Mouse (Mus musculus): Measurements from ENCODE around the gene Elmo1. TPM values are rescaled to one million over a fixed set of nuclear protein-coding genes. Genes with fewer than 3 reads are reported as not detected.
A peak's percentile ranks its signal among the peaks of the same experiment; 100 is the strongest.

The Elmo1 gene
- polyA plus RNA-seq (2015; fragmentation: Nextera tagmentation; extraction: Ambion mirVana) = 3.1 and 4.1 TPM in 2 replicates

DNA sequence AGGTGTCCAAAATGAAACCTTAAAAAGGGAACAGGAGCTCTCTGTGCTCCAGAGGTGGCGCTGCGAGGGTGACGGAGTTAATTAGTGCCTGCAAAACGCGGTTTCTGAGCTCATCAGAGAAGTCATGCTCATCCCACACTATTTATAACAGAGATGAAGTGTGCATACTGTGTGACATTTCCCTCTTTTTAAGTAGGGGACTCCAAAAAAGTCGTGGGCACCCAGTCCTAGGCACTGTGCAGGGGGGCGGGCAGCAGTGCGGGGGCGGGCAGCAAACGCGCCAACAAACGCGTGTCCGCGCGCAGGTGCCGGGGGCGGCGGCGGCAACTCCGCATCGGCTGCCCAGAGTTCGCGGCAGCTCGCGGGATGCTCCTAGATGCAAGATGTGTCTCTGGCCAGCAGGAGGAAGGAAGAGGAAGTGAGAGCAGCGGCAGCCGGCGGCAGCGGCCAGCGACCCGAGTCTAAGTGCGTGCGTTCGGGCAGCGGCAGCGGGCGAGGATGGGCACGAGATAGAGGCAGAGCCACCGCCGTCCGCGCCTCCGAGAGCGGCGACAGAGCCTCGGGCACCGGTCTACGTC lies at the start of gene Elmo1:
Elmo1 (plus strand) TSS at position 464 of the 578 bp plus-strand sequence.
- Histone ChIP-seq H3K27ac (peak within 1 kb of the TSS; percentile 54), H3K27me3 (peaks cover 65% of the 10 kb centered on the region), H3K4me1 (replicated peaks) (peaks cover 8% of the 10 kb centered on the region), H3K36me3 (no peaks in the 10 kb centered on the region), H3K4me3 (replicated peaks) (peak within 1 kb of the TSS; percentile 64), H3K9ac (peak within 1 kb of the TSS; percentile 67), H3K9me3 (replicated peaks) (no peaks in the 10 kb centered on the region), H3K4me2 (peak within 1 kb of the TSS; percentile 73)
- WGBS (ENCODE audit: insufficient replicate concordance) = under 1% methylated on average over 48 of the region's 49 CpGs
- peak; percentile 17 for DNase-seq
- ATAC-seq (ENCODE audit: low read depth) = peak; percentile 36

DNA sequence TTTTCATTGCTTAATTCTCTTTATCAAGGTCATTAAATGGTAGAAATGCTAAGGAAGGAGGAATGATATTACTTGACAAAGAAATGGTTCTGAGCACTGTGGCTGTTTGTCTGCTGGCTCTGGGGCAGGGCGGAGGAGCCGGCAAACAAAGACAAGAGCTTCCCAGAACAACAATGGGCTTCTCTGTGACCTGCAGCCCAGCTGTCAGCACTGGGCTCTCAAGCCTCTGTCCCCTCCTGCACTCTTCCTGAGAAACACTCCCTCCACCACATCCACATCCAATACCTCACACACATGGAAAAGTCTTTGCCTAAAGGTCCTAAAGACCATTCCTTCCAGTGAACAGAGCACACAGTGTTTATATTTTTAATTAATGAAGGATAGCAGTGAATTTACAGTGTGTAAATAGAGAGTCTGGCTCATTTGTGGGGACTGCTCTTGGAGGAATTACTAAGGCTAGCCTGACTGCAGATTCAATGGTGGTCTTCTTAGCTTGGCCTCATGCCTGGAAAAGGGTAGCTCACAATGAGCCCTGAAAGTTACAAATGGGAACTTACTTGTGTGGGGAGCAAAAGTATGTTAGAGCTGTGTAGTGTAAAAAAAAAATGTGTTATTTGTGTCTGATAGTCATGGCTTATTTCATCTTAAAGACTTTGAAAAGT lies 49.1 kb upstream of the Elmo1 start:
- no peak for DNase-seq
- 58% methylated on average over 2 of the region's 2 CpGs for WGBS (ENCODE audit: insufficient replicate concordance)
- no peak overlapping the region for H3K27ac ChIP-seq
- no peak overlapping the region for H3K4me3 ChIP-seq (replicated peaks)
- H3K9me3 ChIP-seq (replicated peaks) = no peaks in the 10 kb centered on the region
- no peaks in the 10 kb centered on the region for H3K4me1 ChIP-seq (replicated peaks)
- H3K4me2 ChIP-seq = no peak overlapping the region
- H3K9ac ChIP-seq = no peak overlapping the region
- no peaks in the 10 kb centered on the region for H3K36me3 ChIP-seq
- ATAC-seq (ENCODE audit: low read depth) = no peak
- no peaks in the 10 kb centered on the region for H3K27me3 ChIP-seq

DNA sequence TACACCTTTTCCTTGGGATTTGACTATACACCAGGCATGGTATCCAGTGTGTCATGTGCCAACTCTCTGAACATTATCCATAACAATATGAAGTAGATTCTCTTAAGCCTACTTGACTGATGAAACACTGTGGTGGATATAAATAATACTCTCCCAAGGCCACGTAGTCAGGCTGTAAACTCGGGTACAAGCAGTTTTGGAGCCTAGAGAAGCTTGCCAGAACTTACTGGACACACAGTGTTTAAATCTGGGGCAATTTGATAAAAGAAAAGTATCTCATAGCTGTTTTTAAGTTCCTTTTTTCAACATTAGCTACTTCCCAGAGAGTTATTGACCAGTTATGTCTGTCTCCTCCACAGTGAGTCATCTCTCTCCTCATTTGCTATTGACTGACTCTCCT lies 47.5 kb upstream of the Elmo1 start:
- no peaks in the 10 kb centered on the region for H3K4me1 ChIP-seq (replicated peaks)
- no peak overlapping the region for H3K4me3 ChIP-seq (replicated peaks)
- no peak overlapping the region for H3K27ac ChIP-seq
- H3K27me3 ChIP-seq = no peaks in the 10 kb centered on the region
- no peak for DNase-seq
- H3K9ac ChIP-seq = no peak overlapping the region
- 42% methylated on average over 2 of the region's 2 CpGs for WGBS (ENCODE audit: insufficient replicate concordance)
- H3K4me2 ChIP-seq = no peak overlapping the region
- no peak for ATAC-seq (ENCODE audit: low read depth)
- no peaks in the 10 kb centered on the region for H3K36me3 ChIP-seq
- H3K9me3 ChIP-seq (replicated peaks) = no peaks in the 10 kb centered on the region

DNA sequence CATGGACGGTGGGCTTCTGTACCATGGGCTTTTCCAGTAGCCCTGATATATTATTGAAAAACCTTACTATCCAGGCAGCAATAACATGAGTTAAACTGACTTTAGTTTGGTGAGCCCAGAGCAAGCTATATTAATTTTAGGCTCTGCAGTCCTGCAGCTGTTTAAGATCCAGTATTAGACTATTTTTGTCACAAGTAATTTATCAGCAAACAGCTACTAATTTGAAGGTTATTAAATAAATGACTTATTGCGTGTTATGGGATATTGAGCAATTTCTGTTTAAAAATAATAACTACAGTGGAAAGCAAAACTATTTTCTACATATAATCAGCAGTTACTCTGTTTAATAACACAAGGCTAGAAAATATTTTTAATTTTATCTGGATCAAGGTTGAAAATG lies 45.0 kb upstream of the Elmo1 start:
- DNase-seq (no peak), ATAC-seq (ENCODE audit: low read depth) (no peak)
- WGBS (ENCODE audit: insufficient replicate concordance) = 73% methylated on average over 2 of the region's 2 CpGs
- no peak overlapping the region for H3K4me2 ChIP-seq
- no peaks in the 10 kb centered on the region for H3K36me3 ChIP-seq
- no peaks in the 10 kb centered on the region for H3K4me1 ChIP-seq (replicated peaks)
- no peak overlapping the region for H3K27ac ChIP-seq
- H3K4me3 ChIP-seq (replicated peaks) = no peak overlapping the region
- H3K27me3 ChIP-seq = no peaks in the 10 kb centered on the region
- H3K9me3 ChIP-seq (replicated peaks) = no peaks in the 10 kb centered on the region
- no peak overlapping the region for H3K9ac ChIP-seq

DNA sequence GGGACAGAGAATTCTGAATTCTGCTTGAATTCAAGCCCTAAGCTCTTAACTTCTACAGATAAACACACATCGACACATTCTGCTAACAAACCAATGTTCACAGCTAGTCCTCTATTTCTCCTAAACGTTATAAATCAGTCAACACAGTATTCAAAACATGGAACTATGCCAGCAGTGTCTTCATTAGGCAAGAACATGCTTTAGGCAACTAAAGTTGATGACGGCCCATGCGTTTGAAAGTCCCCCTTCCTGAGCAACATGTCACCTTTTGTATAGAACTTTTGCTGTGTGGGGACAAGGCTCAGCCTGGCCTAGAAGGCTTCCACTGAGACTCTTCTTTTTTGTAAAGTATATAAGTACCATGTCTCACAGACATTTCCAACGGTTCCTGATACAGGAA lies 44.6 kb upstream of the Elmo1 start:
- Histone ChIP-seq H3K9me3 (replicated peaks) (no peaks in the 10 kb centered on the region), H3K9ac (no peak overlapping the region), H3K4me3 (replicated peaks) (no peak overlapping the region), H3K36me3 (no peaks in the 10 kb centered on the region), H3K4me1 (replicated peaks) (no peaks in the 10 kb centered on the region), H3K27me3 (no peaks in the 10 kb centered on the region), H3K4me2 (no peak overlapping the region), H3K27ac (no peak overlapping the region)
- ATAC-seq (ENCODE audit: low read depth) = no peak
- DNase-seq = no peak
- 62% methylated on average over 5 of the region's 5 CpGs for WGBS (ENCODE audit: insufficient replicate concordance)

DNA sequence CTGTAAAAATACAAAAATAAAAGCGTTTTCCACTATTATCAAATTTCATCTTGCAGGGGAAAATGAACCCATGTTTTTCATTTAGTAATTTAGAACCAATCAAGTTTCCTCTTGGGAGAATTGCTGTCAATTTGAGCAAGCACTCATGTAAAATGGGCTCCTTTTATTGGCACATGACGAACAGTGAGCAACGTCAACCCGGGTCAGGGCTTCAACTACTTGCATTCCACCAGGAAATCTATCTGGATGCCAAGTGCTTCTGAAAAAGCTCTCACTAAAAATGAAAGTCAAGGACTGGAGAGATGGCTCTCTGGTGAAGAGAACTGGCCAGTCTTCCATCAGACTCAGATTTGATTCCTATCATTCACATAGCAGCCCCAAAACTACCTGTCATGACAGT lies 44.0 kb upstream of the Elmo1 start:
- ATAC-seq (ENCODE audit: low read depth) (no peak), DNase-seq (no peak)
- Histone ChIP-seq H3K9me3 (replicated peaks) (no peaks in the 10 kb centered on the region), H3K27ac (no peak overlapping the region), H3K4me2 (no peak overlapping the region), H3K36me3 (no peaks in the 10 kb centered on the region), H3K4me1 (replicated peaks) (no peaks in the 10 kb centered on the region), H3K9ac (no peak overlapping the region), H3K4me3 (replicated peaks) (no peak overlapping the region), H3K27me3 (no peaks in the 10 kb centered on the region)
- WGBS (ENCODE audit: insufficient replicate concordance) = 70% methylated on average over 4 of the region's 4 CpGs

DNA sequence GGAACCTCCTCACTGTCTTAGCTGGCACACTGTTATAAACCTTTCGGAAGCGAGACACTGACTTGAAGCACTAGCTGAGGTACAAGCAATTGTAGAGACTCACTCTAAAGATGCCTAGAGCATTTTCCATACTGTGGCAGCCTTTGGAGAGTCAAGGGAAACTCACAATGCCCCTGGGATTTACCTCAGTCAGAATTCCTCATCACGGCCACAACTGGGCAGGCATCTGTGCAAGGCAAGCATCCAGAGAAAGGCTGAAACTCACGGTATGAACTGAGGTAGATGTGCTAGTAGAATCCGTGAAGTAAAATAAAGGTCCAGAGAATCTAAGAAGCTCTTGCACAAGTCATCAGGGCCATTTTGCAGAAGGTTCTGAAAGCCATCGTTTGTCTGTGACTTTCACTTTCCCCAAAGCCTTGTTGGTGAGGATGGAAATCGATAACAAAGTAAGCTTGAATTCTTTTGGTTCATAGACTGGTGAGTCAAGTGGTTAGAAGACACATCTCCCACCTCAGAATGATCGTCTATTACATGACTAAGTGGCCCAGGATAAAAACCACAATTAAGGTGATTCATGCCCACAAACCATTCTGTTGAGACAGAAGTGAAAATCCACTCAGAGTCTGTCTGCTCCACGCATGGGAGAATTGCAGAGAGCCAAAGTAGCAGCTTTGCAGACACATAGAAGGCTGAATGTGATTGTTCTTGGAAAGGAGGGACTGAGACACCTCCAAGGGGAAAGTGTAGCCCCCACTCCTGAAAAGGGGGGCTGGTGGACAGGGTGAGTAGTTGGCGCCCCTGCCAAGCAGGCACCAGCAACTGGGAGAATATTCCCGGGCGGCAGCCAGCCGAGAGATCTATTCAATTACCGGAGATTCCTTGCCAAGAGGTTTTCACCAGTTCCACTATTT lies 42.2 kb upstream of the Elmo1 start:
- H3K27ac ChIP-seq = no peak overlapping the region
- H3K36me3 ChIP-seq = no peaks in the 10 kb centered on the region
- H3K9ac ChIP-seq = no peak overlapping the region
- ATAC-seq (ENCODE audit: low read depth) (no peak), DNase-seq (no peak)
- no peaks in the 10 kb centered on the region for H3K27me3 ChIP-seq
- H3K4me1 ChIP-seq (replicated peaks) = no peaks in the 10 kb centered on the region
- H3K9me3 ChIP-seq (replicated peaks) = no peaks in the 10 kb centered on the region
- WGBS (ENCODE audit: insufficient replicate concordance) = 61% methylated on average over 14 of the region's 14 CpGs
- no peak overlapping the region for H3K4me3 ChIP-seq (replicated peaks)
- no peak overlapping the region for H3K4me2 ChIP-seq

DNA sequence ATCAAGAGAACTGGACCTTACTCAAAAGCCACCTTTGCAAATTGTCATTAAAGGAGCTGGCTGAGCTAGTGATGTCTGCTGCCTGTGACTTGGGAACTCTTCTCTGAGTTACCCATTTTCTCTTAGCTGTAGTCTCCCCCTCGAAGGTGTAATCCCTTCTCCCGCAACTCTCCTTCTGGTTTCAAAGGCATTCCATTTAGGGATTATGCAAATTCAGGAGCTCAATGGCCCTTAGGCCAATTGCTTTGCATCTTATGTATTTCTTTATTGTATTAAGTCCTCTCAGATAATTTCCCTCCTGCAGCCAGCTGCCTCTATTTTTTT lies 41.6 kb upstream of the Elmo1 start:
- Histone ChIP-seq H3K27ac (no peak overlapping the region), H3K4me2 (no peak overlapping the region), H3K9ac (no peak overlapping the region), H3K4me1 (replicated peaks) (no peaks in the 10 kb centered on the region), H3K9me3 (replicated peaks) (no peaks in the 10 kb centered on the region), H3K4me3 (replicated peaks) (no peak overlapping the region), H3K36me3 (no peaks in the 10 kb centered on the region), H3K27me3 (no peaks in the 10 kb centered on the region)
- no peak for DNase-seq
- WGBS (ENCODE audit: insufficient replicate concordance) = 60% methylated on average over 2 of the region's 2 CpGs
- ATAC-seq (ENCODE audit: low read depth) = no peak

DNA sequence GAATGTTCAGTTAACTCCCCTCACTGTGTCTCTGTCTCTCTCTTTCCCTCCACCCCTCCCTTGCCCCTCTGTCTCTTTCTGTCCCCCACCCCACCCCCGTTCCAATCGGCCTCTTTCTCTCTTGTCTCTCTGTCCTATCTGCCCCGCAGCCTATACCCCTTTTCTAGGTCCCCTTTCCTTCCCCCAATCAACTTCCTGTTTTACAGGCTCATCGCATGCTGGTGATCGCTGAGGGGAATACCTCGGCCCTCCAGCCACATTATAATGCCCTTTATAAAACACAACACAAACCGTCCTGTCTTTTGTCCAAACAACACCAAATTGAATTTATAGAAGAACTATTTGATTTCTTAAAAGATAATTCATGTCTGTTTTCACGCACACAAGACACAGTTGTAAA lies 40.7 kb upstream of the Elmo1 start:
- WGBS (ENCODE audit: insufficient replicate concordance) = 17% methylated on average over 8 of the region's 8 CpGs
- no peaks in the 10 kb centered on the region for H3K36me3 ChIP-seq
- no peak for ATAC-seq (ENCODE audit: low read depth)

DNA sequence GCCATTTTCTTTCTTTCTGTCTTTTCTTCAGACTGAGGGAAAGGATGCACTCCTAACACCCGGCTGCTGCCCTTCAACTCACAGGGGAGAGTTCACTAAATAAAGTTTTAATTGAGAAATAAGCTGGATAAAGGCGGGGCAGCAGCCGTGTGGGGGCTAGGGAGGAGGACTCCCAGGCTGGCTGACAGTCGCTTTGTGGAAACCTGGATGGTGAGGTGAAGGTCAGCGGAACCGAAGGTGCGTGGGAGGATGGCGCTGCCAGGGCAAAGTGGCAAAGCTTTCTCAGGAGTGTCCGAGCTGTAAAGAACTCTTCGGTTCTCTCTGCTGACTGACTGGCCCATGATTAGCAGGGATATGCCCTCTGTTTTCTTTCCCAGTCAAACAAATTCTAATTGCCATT lies 40.2 kb upstream of the Elmo1 start:
- no peaks in the 10 kb centered on the region for H3K4me1 ChIP-seq (replicated peaks)
- H3K4me3 ChIP-seq (replicated peaks) = no peak overlapping the region
- no peak for ATAC-seq (ENCODE audit: low read depth)
- H3K4me2 ChIP-seq = no peak overlapping the region
- H3K27ac ChIP-seq = no peak overlapping the region
- 76% methylated on average over 10 of the region's 10 CpGs for WGBS (ENCODE audit: insufficient replicate concordance)
- no peaks in the 10 kb centered on the region for H3K27me3 ChIP-seq
- H3K9me3 ChIP-seq (replicated peaks) = no peaks in the 10 kb centered on the region
- no peak for DNase-seq
- H3K9ac ChIP-seq = no peak overlapping the region
- no peaks in the 10 kb centered on the region for H3K36me3 ChIP-seq

More for the DNA sequence above, 40.7 kb upstream of the Elmo1 start:
- DNase-seq = no peak
- Histone ChIP-seq H3K4me3 (replicated peaks) (no peak overlapping the region), H3K4me1 (replicated peaks) (no peaks in the 10 kb centered on the region), H3K27me3 (no peaks in the 10 kb centered on the region), H3K4me2 (no peak overlapping the region), H3K27ac (no peak overlapping the region), H3K9me3 (replicated peaks) (no peaks in the 10 kb centered on the region), H3K9ac (no peak overlapping the region)

DNA sequence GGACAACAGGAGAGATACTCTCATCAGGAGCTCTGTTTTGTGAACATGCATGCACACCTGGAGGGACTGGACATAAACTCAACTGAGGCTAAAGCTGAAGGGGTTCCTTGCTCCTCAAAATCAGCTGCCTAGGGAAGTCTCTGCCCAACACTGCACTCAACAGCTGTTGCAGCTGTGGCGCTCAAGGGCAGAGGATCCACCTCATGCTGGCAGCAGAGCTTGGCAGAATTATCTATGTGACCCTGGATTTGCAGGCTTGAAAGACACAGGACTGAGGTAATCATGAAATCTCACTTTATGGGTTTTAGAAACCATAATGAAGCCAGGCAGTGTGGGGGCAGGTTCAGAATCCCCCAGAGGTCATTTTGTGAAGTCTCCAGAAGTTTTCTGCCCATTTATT lies 32.5 kb upstream of the Elmo1 start:
- Histone ChIP-seq H3K27me3 (no peaks in the 10 kb centered on the region), H3K9ac (no peak overlapping the region), H3K36me3 (no peaks in the 10 kb centered on the region), H3K4me3 (replicated peaks) (no peak overlapping the region), H3K9me3 (replicated peaks) (no peaks in the 10 kb centered on the region), H3K27ac (no peak overlapping the region), H3K4me1 (replicated peaks) (no peaks in the 10 kb centered on the region), H3K4me2 (no peak overlapping the region)
- 63% methylated on average over 1 of the region's 1 CpGs for WGBS (ENCODE audit: insufficient replicate concordance)
- no peak for ATAC-seq (ENCODE audit: low read depth)
- no peak for DNase-seq

Measured in liver, embryonic 13.5 days (tissue).